Mouse (Mus musculus) embryonic stem cell, embryonic (primary cell): Measurements from ENCODE around the gene Cacna1a.

Experiments used
- CTCF ChIA-PET, 4 experiments: fragments of 300-600 bp in 2 of 4; fragments of 350-600 bp in 2 of 4; sonication (Branson Sonifier 250); formaldehyde crosslinking; loops; one replicate each; lab custom pipeline; 2022; ENCODE audit warnings: inconsistent platforms in 2 of 4; lab: Charles Lee
- POLR2A ChIA-PET, 4 experiments: fragments of 300-600 bp in 2 of 4; fragments of 350-600 bp in 2 of 4; sonication (Branson Sonifier 250); formaldehyde crosslinking; loops; one replicate each; lab custom pipeline; 2022; ENCODE audit warnings: antibody characterized with exemption in 4 of 4, inconsistent platforms in 1 of 4; lab: Charles Lee

The Cacna1a gene

DNA sequence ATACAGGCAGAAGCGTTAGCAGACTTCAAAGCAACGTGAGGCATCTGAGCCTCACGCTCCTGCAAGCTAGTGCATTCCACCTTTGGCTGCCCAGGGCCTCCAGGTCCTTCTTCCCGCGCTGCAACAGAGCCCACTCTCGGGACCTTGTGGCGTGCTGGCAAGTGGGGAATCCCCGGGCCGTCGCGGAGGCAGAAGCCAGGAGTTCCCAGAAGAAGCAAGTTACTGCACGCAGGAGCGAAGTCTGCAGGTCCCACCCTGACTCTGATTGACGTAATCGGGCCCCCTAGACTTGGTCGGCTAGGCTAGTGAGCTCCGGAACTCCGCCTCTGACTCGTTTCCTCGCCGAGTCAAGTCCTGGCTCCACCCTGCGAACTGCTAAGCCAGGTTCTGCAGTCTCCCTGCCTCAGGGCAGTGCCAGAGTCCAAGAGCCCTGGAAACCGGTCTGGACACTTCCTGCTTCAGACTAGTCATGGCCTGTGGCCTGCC lies 268.4 kb downstream of the Cacna1a start:
- POLR2A ChIA-PET = interaction anchor here (0.6 to 10.9 kb wide), 35 partner anchors 7 to 491 kb away, joined by 3 to 557 read pairs (median 7); partner anchors contain the start of genes Nacc1 (in 3 of the 4), Trmt1 (in 3 of the 4), Calr (in 2 of the 4) and Rad23a (in 1 of the 4)

GRCm38 (mm10) chr8:84657203-84657602 lies 269.0 kb downstream of the Cacna1a start:
- CTCF ChIA-PET = interaction anchor here in 3 of 4 experiments (0.6 to 2.8 kb wide), 13 partner anchors 10 to 294 kb away, joined by 3 to 12 read pairs (median 4); no protein-coding TSS in a partner anchor

More for the DNA sequence above, 268.4 kb downstream of the Cacna1a start:
- CTCF ChIA-PET = interaction anchor here in 3 of 4 experiments (0.6 to 2.8 kb wide), 11 partner anchors 9 to 293 kb away, joined by 3 to 12 read pairs (median 4); no protein-coding TSS in a partner anchor

DNA sequence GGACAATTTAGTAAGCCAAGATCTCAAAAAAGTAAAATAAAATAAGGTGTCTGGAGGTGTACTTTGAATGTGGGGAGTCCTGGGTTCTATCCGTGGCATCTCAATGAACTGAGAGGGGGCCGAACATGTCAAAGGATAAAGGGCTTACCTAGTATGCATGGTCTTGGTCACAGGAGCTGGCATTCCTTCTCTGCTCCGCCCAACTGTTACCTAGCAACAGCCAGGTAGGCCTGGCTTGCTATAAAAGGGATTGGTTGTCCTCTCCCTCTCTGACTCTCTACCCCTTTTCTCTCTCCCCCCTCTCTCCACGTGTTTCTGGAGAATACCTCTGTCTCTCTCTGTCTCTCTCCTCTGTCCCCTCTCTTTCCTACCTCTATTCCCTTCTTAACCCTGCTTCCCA lies 269.4 kb downstream of the Cacna1a start:
- ChIA-PET POLR2A (interaction anchor here in 3 of 4 experiments (0.5 to 10.9 kb wide), 31 partner anchors 8 to 702 kb away, joined by 3 to 557 read pairs (median 4); partner anchors contain the start of genes Nacc1 (in 2 of the 3), Trmt1 (in 2 of the 3), Asf1b (in 1 of the 3) and Calr (in 1 of the 3)), CTCF (interaction anchor here in 3 of 4 experiments (0.6 to 1.8 kb wide), 7 partner anchors 10 to 158 kb away, joined by 3 to 7 read pairs (median 5); no protein-coding TSS in a partner anchor)

More at GRCm38 (mm10) chr8:84657203-84657602, 269.0 kb downstream of the Cacna1a start:
- POLR2A ChIA-PET = interaction anchor here (0.6 to 10.9 kb wide), 37 partner anchors 8 to 491 kb away, joined by 3 to 557 read pairs (median 7); partner anchors contain the start of genes Nacc1 (in 3 of the 4), Trmt1 (in 3 of the 4), Calr (in 2 of the 4) and Gcdh (in 1 of the 4)

DNA sequence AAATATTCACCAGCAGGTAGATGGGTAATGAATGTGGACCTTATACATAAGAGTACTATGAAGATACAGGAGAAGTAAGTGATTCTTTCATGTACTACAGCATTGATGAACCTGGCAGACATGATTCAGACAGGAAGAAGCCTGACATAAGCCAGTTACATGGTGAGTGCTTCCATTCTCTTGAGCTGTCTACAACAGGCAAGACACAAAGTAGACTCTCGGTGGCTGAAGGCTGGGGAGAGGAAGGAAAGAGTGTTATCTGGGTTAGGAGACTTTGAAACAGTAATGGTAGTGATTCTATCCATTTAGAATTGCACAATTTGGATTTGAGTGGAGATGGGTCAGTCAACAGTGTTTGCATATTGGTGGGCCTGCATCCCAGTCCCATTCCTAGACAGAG lies 270.7 kb downstream of the Cacna1a start:
- POLR2A ChIA-PET = interaction anchor here (0.6 to 10.9 kb wide), 34 partner anchors 10 to 472 kb away, joined by 3 to 557 read pairs (median 6); partner anchors contain the start of genes Nacc1 (in 4 of the 4), Trmt1 (in 4 of the 4) and Syce2 (in 1 of the 4)

GRCm38 (mm10) chr8:84659936-84660818 lies 271.9 kb downstream of the Cacna1a start:
- CTCF ChIA-PET = interaction anchor here (0.5 to 2.1 kb wide), 22 partner anchors 9 to 705 kb away, joined by 3 to 9 read pairs (median 3); partner anchors contain the start of genes Asf1b (in 1 of the 4), Dcaf15 (in 1 of the 4), Dnase2a (in 1 of the 4) and Nacc1 (in 1 of the 4)
- POLR2A ChIA-PET = interaction anchor here (0.6 to 10.9 kb wide), 99 partner anchors 6 to 786 kb away, joined by 3 to 557 read pairs (median 4); partner anchors contain the start of genes Nacc1 (in 4 of the 4), Trmt1 (in 4 of the 4), Calr (in 3 of the 4) and Ccdc130 (in 2 of the 4)

More for the DNA sequence above, 270.7 kb downstream of the Cacna1a start:
- CTCF ChIA-PET = interaction anchor here in 3 of 4 experiments (0.6 to 2.1 kb wide), 5 partner anchors 9 to 302 kb away, joined by 3 to 5 read pairs (median 3); no protein-coding TSS in a partner anchor

GRCm38 (mm10) chr8:84660819-84661457 lies 272.7 kb downstream of the Cacna1a start:
- POLR2A ChIA-PET = interaction anchor here (0.5 to 10.9 kb wide), 73 partner anchors 7 to 842 kb away, joined by 3 to 557 read pairs (median 6); partner anchors contain the start of genes Nacc1 (in 4 of the 4), Trmt1 (in 4 of the 4), Calr (in 2 of the 4) and Dcaf15 (in 1 of the 4)
- CTCF ChIA-PET = interaction anchor here (0.6 to 2.0 kb wide), 15 partner anchors 10 to 706 kb away, joined by 3 to 9 read pairs (median 3); partner anchors contain the start of genes Asf1b (in 1 of the 4), Dnase2a (in 1 of the 4) and Nacc1 (in 1 of the 4)

DNA sequence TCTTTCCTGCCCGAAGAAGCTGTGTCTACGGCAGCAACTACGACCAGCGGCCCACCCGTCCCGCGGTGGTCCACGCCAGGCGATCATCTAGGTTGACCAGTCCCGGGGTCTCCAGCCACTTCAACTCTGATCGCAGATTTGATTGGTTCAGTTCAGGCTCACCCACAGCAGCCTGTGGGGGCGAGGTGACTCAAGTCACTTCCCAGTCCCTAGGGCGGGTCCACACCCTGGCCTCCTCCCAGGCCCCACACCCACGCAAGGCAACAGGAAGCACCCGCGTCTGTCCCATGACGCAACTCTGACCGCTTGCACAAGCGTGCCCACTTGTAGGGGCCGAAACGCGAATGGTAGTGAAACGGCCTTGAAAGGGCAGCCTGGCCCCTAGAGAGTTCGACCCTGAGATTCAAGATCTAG lies 273.2 kb downstream of the Cacna1a start:
- POLR2A ChIA-PET = interaction anchor here (0.5 to 10.9 kb wide), 57 partner anchors 8 to 843 kb away, joined by 3 to 557 read pairs (median 7); partner anchors contain the start of genes Nacc1 (in 4 of the 4), Trmt1 (in 4 of the 4), Calr (in 2 of the 4) and Dcaf15 (in 1 of the 4)
- CTCF ChIA-PET = interaction anchor here in 3 of 4 experiments (0.6 to 2.0 kb wide), 6 partner anchors 19 to 192 kb away, joined by 3 to 8 read pairs (median 4); no protein-coding TSS in a partner anchor

- CTCF ChIA-PET = interaction anchor here in 2 of 4 experiments (1.0 to 1.1 kb wide), 4 partner anchors 20 to 154 kb away, joined by 3 to 4 read pairs (median 4); partner anchors contain the start of gene Nacc1 (in 1 of the 2)
Measured at GRCm38 (mm10) chr8:84661961-84662571, 273.8 kb downstream of the Cacna1a start.

GRCm38 (mm10) chr8:84662581-84663065 lies 274.4 kb downstream of the Cacna1a start, which contains the start of gene Ier2:
Ier2 (minus strand) TSS chr8:84662852.
- ChIA-PET CTCF (interaction anchor here in 2 of 4 experiments (0.6 to 1.1 kb wide), 4 partner anchors 20 to 161 kb away, joined by 3 to 4 read pairs (median 4); partner anchors contain the start of gene Nacc1 (in 1 of the 2)), POLR2A (interaction anchor here (0.5 to 10.9 kb wide), 63 partner anchors 7 to 883 kb away, joined by 3 to 557 read pairs (median 4); partner anchors contain the start of genes Nacc1 (in 4 of the 4), Trmt1 (in 4 of the 4), Calr (in 2 of the 4) and Dand5 (in 1 of the 4))

More at GRCm38 (mm10) chr8:84661961-84662571, 273.8 kb downstream of the Cacna1a start:
- POLR2A ChIA-PET = interaction anchor here (0.5 to 10.9 kb wide), 69 partner anchors 7 to 883 kb away, joined by 3 to 557 read pairs (median 4); partner anchors contain the start of genes Nacc1 (in 4 of the 4), Trmt1 (in 4 of the 4), Calr (in 2 of the 4) and Gcdh (in 2 of the 4)

GRCm38 (mm10) chr8:84663483-84664327 lies 275.5 kb downstream of the Cacna1a start:
- CTCF ChIA-PET = interaction anchor here in 1 of 4 experiments (1.4 kb wide), 1 partner anchor 152 kb away, joined by 3 read pairs; no protein-coding TSS in a partner anchor
- POLR2A ChIA-PET = interaction anchor here in 2 of 4 experiments (0.6 to 16.5 kb wide), 26 partner anchors 6 to 559 kb away, joined by 3 to 427 read pairs (median 7); partner anchors contain the start of genes Nacc1 (in 2 of the 2), Trmt1 (in 2 of the 2), Dcaf15 (in 1 of the 2) and G430095P16Rik (in 1 of the 2)

DNA sequence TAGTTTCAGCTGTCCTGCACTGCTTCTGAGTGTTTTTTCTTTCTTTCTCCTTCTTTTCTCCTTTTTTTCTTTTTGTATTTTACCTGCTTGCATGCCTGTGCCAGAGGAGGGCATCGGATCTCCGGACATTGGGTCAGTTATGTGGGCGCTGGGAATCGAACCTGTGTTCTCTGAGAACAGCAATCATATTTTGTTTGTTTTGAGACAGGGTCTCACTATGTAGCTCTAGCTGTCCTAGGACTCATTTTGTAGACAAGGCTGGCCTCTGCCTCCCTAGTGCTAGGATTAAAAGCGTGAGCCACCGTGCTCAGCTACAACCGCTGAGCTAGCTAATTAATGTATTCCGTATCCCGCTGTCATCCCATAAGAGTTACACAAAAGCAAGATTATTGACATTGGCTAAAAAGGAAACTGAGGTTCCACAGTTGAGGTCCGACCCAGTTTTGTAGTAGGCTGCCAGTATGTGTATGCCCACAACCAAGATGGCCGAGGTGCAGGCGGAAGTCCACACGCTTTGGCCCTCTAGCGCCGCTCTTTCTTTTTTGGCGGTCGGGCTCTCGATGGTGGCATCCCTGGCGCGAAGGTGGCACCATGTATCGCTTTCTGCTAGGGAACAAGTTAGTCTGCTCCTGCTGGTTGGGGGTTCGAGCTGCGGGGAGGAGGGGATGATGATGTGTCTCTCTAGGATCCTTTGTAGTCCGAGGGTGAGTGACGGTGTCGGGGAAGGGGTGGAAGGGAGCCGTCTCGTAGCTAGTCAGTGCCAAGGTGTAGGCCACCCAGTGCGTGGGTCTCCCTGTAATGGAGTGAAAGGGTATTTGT lies 276.5 kb downstream of the Cacna1a start:
- ChIA-PET CTCF (interaction anchor here (0.5 to 1.8 kb wide), 20 partner anchors 10 to 549 kb away, joined by 3 to 13 read pairs (median 3); partner anchors contain the start of genes Nacc1 (in 1 of the 4) and Trmt1 (in 1 of the 4)), POLR2A (interaction anchor here (0.6 to 16.5 kb wide), 79 partner anchors 7 to 560 kb away, joined by 3 to 427 read pairs (median 4); partner anchors contain the start of genes Nacc1 (in 3 of the 4), Trmt1 (in 3 of the 4), Calr (in 2 of the 4) and Rad23a (in 2 of the 4))

- CTCF ChIA-PET = interaction anchor here (0.6 to 1.8 kb wide), 18 partner anchors 10 to 159 kb away, joined by 3 to 13 read pairs (median 3); partner anchors contain the start of genes Nacc1 (in 1 of the 4) and Trmt1 (in 1 of the 4)
Measured at GRCm38 (mm10) chr8:84665385-84665893, 277.2 kb downstream of the Cacna1a start.

More at GRCm38 (mm10) chr8:84665385-84665893, 277.2 kb downstream of the Cacna1a start:
- POLR2A ChIA-PET = interaction anchor here (0.7 to 16.5 kb wide), 75 partner anchors 8 to 271 kb away, joined by 3 to 427 read pairs (median 4); partner anchors contain the start of genes Nacc1 (in 3 of the 4), Trmt1 (in 3 of the 4), Calr (in 2 of the 4) and Dnase2a (in 1 of the 4)
